In the genomic region with DNA sequence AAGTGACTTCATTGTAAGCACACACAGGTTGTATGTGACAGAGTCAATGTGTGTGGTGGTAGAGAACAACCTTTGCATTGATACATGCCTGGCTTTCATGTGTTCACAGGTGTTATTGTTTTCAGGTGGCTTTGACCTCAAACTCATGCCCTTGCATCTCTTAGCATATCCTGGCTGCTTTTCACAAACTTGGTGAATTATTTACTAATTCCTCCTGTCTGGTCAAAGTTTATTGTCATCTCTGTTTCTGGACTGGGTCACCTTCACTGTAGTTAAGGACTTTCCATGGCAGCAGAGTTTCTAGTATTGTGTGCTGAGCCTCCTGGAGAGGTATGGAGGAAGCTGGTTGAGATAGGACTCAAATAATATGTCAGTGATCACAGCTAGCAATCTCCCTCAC, we compare ENCODE assay signal across 16 mouse cellular contexts. TPM values are rescaled to one million over a fixed set of nuclear protein-coding genes. Genes with fewer than 3 reads are reported as not detected.
"Had no signal": no experiment of that assay in that cellular context is flagged by ENCODE, and none has a peak within 500 bp of the region (broad histone marks: within the 10 kb centered on the region; RNA-seq: fewer than 3 reads in every experiment).

No protein-coding gene starts in this region.

- H3K4me1 ChIP-seq: hindbrain, embryonic 15.5 days; limb, embryonic 15.5 days; midbrain, embryonic 12.5 days; neural tube, embryonic 13.5 days; stomach, embryonic 15.5 days had no signal

- H3K9me3 ChIP-seq: hindbrain, embryonic 15.5 days; limb, embryonic 15.5 days; midbrain, embryonic 12.5 days; neural tube, embryonic 13.5 days; stomach, embryonic 15.5 days had no signal

- H3K4me2 ChIP-seq: hindbrain, embryonic 15.5 days; limb, embryonic 15.5 days; midbrain, embryonic 12.5 days; neural tube, embryonic 13.5 days; stomach, embryonic 15.5 days had no signal

- DNase-seq: layer of hippocampus, adult 9-11 months; layer of hippocampus, postnatal 36 days; lung, adult 18-20 months; retina, postnatal 1 day; right cerebral cortex, postnatal 14 days; thymus, adult 2 months; thymus, postnatal 25 days had no signal

- H3K36me3 ChIP-seq: hindbrain, embryonic 15.5 days; limb, embryonic 15.5 days; midbrain, embryonic 12.5 days; neural tube, embryonic 13.5 days; stomach, embryonic 15.5 days had no signal

- H3K27me3 ChIP-seq: hindbrain, embryonic 15.5 days; limb, embryonic 15.5 days; midbrain, embryonic 12.5 days; neural tube, embryonic 13.5 days; stomach, embryonic 15.5 days had no signal

- H3K27ac ChIP-seq: hindbrain, embryonic 15.5 days; limb, embryonic 15.5 days; midbrain, embryonic 12.5 days; neural tube, embryonic 13.5 days; stomach, embryonic 15.5 days had no signal

- H3K9ac ChIP-seq: hindbrain, embryonic 15.5 days; limb, embryonic 15.5 days; midbrain, embryonic 12.5 days; neural tube, embryonic 13.5 days; stomach, embryonic 15.5 days had no signal

- ATAC-seq: midbrain, embryonic 16.5 days had no signal

- H3K4me3 ChIP-seq: hindbrain, embryonic 15.5 days; limb, embryonic 15.5 days; midbrain, embryonic 12.5 days; neural tube, embryonic 13.5 days; stomach, embryonic 15.5 days had no signal

RNA-seq across cellular contexts. Expression of gene Stmnd1, which starts 20.8 kb away (rescaled TPM):
- polyA plus RNA-seq: hindbrain, embryonic 11.5 days; limb, embryonic 11.5 days; midbrain, embryonic 12.5 days; midbrain, embryonic 16.5 days; spleen, adult 2 months; thymus, adult 2 months had no signal
